Mouse (Mus musculus): Measurements from ENCODE around the gene Cby1.

Cby1 gene

GRCm38 (mm10) chr15:79708229-79708822 lies 49.3 kb downstream of the Cby1 start:
- DNase-seq, result no peak

- DNase-seq, result no peak
Measured at GRCm38 (mm10) chr15:79715646-79716045, 56.6 kb downstream of the Cby1 start.

GRCm38 (mm10) chr15:79716710-79717109 lies 57.7 kb downstream of the Cby1 start:
- no peak for DNase-seq
